Comparison of ENCODE assay signal across 12 mouse cellular contexts in genomic region chr9:98333219-98333754, GRCm38 (mm10). TPM values are rescaled to one million over a fixed set of nuclear protein-coding genes. Genes with fewer than 3 reads are reported as not detected.
DNase-seq lines count a peak whose midpoint lies in the region; ATAC-seq lines count a peak whose summit lies in the region.
"Had no signal": no experiment of that assay in that cellular context is flagged by ENCODE, and none has a peak within 500 bp of the region (broad histone marks: within the 10 kb centered on the region; RNA-seq: fewer than 3 reads in every experiment).

No protein-coding gene starts in this region.

- no peak overlapping the region for H3K4me2 ChIP-seq in liver, embryonic 12.5 days
- H3K4me2 ChIP-seq: hindbrain, embryonic 14.5 days; kidney, embryonic 15.5 days had no signal

- peak; percentile 84 for DNase-seq in 416B (ENCODE audit: low read depth)
- peak; percentile 54 for DNase-seq in T-cell, adult 2 months (ENCODE audit: low spot score)
- peak; percentile 19 to 42 for DNase-seq in natural killer cell, adult 2 months (ENCODE audit: low spot score in 2 of 2)
- DNase-seq in heart, adult 18-20 months, result no peak
- no peak for DNase-seq in yolk sac, embryonic 10.5 days (ENCODE audit: low spot score)
- no peak for DNase-seq in cerebellum, adult 11 months
- no peak for DNase-seq in urinary bladder, postnatal 4 days (ENCODE audit: low spot score in 2 of 2)
- DNase-seq: cerebellum, adult 2 months; lung, postnatal 4 days had no signal

- H3K9ac ChIP-seq in liver, embryonic 12.5 days, result no peak overlapping the region
- H3K9ac ChIP-seq: hindbrain, embryonic 14.5 days; kidney, embryonic 15.5 days had no signal

- H3K36me3 ChIP-seq in liver, embryonic 12.5 days, result peaks cover 43% of the 10 kb centered on the region
- H3K36me3 ChIP-seq: kidney, embryonic 15.5 days had no signal

- 18% methylated on average over 3 of the region's 3 CpGs for WGBS in liver, embryonic 12.5 days (ENCODE audit: insufficient replicate concordance)

- no peak overlapping the region for H3K4me3 ChIP-seq in liver, embryonic 12.5 days
- H3K4me3 ChIP-seq: kidney, embryonic 15.5 days had no signal

- no peak overlapping the region for H3K27ac ChIP-seq in liver, embryonic 12.5 days
- H3K27ac ChIP-seq: hindbrain, embryonic 14.5 days; kidney, embryonic 15.5 days had no signal

- ATAC-seq in liver, embryonic 12.5 days, result peak; percentile 46

- H3K4me1 ChIP-seq in liver, embryonic 12.5 days, result peaks cover 42% of the 10 kb centered on the region

- H3K9me3 ChIP-seq in liver, embryonic 12.5 days (replicated peaks), result no peaks in the 10 kb centered on the region
- H3K9me3 ChIP-seq: kidney, embryonic 15.5 days had no signal

- H3K27me3 ChIP-seq in liver, embryonic 12.5 days (replicated peaks), result no peaks in the 10 kb centered on the region
- H3K27me3 ChIP-seq: kidney, embryonic 15.5 days had no signal

RNA-seq across cellular contexts. Expression of gene Nmnat3, which starts 46.1 kb away (rescaled TPM):
- polyA plus RNA-seq in liver, embryonic 12.5 days (2016; fragmentation: Nextera tagmentation; extraction: Ambion mirVana), result 35.2 and 35.3 TPM in 2 replicates
- 10 to 100 TPM; 19.5 to 19.6 TPM for total RNA-seq in heart, adult 18-20 months (2021)

Comparison
In these comparisons a context has a peak if more than half of its experiments do, and no peak if none do; other contexts are left out.
1. DNase-seq: peak in 416B (single experiment), T-cell, adult 2 months (single experiment) and natural killer cell, adult 2 months (2 of 2); none in heart, adult 18-20 months (0 of 2), yolk sac, embryonic 10.5 days (single experiment), cerebellum, adult 11 months (single experiment) and urinary bladder, postnatal 4 days (0 of 2).